Mouse (Mus musculus) cortical plate, adult 2 months (tissue): ENCODE results near the gene Gm2431.

Experiments used
- CTCF ChIP-seq: fragments of 200-500 bp; IDR thresholded peaks from 2 replicates; pipeline ENCODE4 v1.5.1; 2011; ENCODE audit warnings: mild to moderate bottlenecking, control low read depth, low read length; ENCODE audit not compliant: insufficient read depth; ENCODE audit errors: extremely low read depth
- POLR2A ChIP-seq: fragments of 200-500 bp; IDR thresholded peaks from 2 replicates; pipeline ENCODE4 v1.6.1; 2011; ENCODE audit warnings: mild to moderate bottlenecking, low read length, control low read depth; ENCODE audit not compliant: insufficient read depth; ENCODE audit errors: extremely low read depth

DNA sequence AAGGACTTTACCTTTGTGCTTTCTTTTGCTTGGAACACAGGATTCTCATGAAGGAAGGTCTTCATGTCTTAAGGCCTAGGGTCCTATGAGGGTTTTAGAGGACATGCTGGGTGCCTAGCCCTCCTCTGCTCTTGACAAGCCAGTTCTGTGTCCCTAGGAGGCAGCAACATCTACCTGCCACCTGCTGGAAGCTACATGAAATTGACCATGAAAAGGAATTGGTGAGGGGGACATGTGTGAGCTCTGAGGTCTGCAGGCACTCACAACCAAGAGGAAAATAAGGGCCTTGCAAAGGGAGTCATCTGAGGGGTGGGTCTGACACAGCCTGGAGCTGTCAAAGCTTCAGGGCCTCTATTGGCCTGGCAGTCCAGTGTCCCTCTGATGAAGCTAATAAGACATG lies 37.3 kb upstream of the Gm2431 start:
- TF ChIP-seq CTCF (no peak), POLR2A (no peak)
